Mouse (Mus musculus) left cerebral cortex, adult 8-10 months (tissue): Measurements from ENCODE around the gene Lsm4. TPM values are rescaled to one million over a fixed set of nuclear protein-coding genes. Genes with fewer than 3 reads are reported as not detected.

Experiments
- DNase-seq, 2 experiments: peaks; one replicate each; pipeline ENCODE4 v3.0.0; 2022; ENCODE audit warnings: low spot score in 2 of 2
- total RNA-seq, 4 experiments: library from RNA; stranded (reverse); gene quantifications; 2 replicates each; pipeline ENCODE4 v1.2.4; 2022

Lsm4 gene
- total RNA-seq, 4 experiments from 2014 or later = 61.5 to 65.0 (median 63.0) TPM

DNA sequence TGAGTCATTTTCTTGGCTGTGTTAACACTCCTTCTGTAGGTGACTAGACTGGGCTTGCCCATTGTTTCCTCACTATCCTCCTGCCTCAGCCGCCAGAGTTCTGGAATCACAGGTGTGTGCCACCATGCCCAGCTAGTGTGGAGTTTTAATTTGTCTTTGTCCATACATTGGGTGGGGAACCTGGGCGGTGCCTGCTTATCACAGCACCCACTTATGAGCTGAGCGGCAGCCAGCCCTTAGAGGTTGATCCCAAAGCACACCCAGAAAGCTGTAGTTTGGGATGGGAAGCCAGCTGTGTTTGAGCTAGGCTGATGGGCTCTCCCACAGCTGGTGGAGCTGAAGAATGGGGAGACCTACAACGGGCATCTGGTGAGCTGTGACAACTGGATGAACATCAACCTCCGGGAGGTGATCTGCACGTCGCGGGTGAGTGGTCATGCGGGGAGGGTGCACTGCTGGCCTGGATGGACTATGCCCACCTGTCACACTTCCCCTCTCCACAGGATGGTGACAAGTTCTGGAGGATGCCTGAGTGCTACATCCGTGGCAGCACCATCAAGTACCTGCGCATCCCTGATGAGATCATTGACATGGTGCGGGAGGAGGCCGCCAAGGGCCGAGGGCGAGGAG, 4.5 kb downstream of the Lsm4 start:
- DNase-seq = no peak

DNA sequence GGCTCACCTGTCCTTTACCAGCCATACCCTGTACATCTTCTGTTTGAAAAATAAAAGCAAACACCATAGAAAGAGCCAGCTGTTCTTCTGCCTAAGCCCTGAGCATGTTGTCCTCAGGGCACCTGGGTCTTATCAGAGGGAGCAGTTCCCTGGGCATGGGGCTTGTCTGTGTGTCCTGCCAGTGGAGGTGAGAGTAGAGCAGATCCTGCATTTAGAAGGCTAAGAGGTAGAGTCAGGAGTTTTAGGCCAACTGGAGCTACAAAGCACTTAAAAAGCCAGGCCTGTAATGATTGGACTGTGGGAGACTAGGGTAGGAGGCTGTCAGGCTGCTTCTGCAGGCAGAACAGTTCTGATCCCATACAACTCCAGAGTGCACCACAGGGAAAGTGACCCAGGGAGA, 5.6 kb downstream of the Lsm4 start:
- no peak for DNase-seq

- no peak for DNase-seq
Observed at GRCm38 (mm10) chr8:70679404-70679803, 6.4 kb downstream of the Lsm4 start.

DNA sequence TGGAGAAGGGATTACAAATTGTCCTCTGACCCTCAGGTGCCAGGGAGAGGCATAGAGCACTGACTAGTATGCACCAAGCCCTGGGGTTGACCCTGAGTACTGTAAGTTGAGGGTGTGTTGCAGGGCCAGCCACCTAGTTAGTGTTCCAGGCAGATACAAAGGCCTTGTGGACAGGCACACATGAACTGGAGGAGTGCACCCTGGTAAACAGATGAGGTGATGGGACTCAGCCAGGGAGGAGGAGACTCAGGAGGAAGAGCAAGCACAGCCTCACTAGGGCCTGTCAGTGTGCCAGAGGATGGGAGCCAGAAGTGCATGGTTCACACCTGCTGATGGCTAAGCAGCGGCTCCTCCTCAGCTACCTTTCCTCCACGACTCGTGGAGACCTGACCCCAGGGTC, 7.0 kb downstream of the Lsm4 start:
- no peak for DNase-seq

GRCm38 (mm10) chr8:70681410-70681809, 8.4 kb downstream of the Lsm4 start:
- no peak for DNase-seq

- peak in 1 of 2 experiments; percentile 82 for DNase-seq
Observed at GRCm38 (mm10) chr8:70682193-70682592, 9.1 kb downstream of the Lsm4 start.

DNA sequence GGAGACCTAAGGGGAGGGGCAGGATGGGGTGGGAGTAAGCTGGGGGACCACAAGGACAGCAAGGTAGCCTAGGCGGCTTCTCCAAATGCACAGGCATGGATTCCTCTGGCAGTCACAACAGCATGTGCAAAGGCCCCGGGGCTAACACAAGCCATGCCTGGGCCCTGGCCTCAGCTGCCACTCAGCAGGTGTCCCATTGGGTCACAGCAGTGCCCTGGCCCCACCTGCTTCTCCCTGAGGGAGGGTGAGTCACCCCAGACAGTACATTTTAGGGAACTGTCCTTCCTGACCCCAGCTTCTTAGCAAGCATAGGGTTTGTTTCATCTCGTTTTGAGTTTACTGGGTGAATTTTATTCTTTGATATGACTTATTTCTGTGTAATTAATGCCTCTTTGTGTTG, 9.6 kb downstream of the Lsm4 start:
- DNase-seq = no peak

GRCm38 (mm10) chr8:70684291-70684690, 11.2 kb downstream of the Lsm4 start:
- peak in 1 of 2 experiments; percentile 95 for DNase-seq

- DNase-seq = no peak
Observed at GRCm38 (mm10) chr8:70687576-70687975, 14.5 kb downstream of the Lsm4 start.

GRCm38 (mm10) chr8:70688136-70688535, 15.1 kb downstream of the Lsm4 start:
- no peak for DNase-seq

DNA sequence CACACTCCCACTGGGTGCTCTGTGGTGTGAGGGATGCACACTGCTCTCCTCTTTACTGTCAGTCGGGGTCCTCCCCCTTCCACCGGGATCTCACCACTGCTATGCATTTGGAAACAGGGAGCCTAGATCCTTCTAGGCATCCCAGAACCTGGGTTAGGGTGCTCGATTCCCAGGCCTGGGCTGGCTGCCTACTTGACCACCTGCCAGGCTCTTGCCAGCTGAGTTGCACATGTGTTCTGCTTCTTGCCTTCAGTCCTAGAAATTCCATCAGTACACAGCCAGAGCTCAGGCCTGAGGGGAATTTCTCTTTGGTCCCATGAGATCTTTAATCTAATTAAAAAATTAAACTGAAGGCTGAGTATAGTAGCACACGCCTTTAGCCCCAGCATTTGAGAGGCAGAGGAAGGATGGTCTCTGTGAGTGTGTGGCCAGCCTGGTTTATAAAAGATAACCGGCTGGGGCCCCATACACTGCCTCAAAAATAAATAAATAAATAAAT, 16.9 kb downstream of the Lsm4 start:
- no peak for DNase-seq

GRCm38 (mm10) chr8:70691230-70691629, 18.2 kb downstream of the Lsm4 start:
- no peak for DNase-seq

DNA sequence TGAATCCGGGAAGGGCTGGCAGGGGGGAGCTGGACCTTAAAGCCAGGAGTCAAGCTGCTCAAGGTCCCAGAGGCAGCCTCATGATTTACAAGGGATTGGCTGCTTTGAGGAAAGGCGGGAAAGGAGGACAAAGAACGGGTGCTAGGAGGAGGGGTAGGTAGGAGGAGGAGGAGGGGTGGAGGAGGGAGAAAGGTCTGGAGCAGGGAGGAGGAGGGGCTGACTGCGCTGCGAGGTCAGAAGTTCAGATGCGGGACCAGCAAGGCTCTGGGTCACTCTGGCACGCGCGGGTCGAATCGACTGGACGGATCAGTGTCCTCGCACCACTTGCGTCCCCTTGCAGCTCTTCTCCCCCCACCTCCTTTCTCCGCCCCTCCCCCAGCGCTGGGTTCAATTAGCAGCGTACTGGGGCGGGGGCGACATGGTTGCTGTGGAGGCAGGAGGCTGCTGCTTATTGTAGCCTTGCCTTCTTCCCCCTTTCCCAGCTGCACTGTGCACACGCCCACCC, 18.7 kb downstream of the Lsm4 start:
- no peak for DNase-seq

- DNase-seq = no peak
Observed at GRCm38 (mm10) chr8:70693636-70694035, 20.6 kb downstream of the Lsm4 start.

GRCm38 (mm10) chr8:70695318-70696018, 22.4 kb downstream of the Lsm4 start:
- DNase-seq = no peak

- no peak for DNase-seq
Observed at GRCm38 (mm10) chr8:70696019-70696885, 23.2 kb downstream of the Lsm4 start.

GRCm38 (mm10) chr8:70696946-70697345, 23.9 kb downstream of the Lsm4 start:
- DNase-seq = no peak

DNA sequence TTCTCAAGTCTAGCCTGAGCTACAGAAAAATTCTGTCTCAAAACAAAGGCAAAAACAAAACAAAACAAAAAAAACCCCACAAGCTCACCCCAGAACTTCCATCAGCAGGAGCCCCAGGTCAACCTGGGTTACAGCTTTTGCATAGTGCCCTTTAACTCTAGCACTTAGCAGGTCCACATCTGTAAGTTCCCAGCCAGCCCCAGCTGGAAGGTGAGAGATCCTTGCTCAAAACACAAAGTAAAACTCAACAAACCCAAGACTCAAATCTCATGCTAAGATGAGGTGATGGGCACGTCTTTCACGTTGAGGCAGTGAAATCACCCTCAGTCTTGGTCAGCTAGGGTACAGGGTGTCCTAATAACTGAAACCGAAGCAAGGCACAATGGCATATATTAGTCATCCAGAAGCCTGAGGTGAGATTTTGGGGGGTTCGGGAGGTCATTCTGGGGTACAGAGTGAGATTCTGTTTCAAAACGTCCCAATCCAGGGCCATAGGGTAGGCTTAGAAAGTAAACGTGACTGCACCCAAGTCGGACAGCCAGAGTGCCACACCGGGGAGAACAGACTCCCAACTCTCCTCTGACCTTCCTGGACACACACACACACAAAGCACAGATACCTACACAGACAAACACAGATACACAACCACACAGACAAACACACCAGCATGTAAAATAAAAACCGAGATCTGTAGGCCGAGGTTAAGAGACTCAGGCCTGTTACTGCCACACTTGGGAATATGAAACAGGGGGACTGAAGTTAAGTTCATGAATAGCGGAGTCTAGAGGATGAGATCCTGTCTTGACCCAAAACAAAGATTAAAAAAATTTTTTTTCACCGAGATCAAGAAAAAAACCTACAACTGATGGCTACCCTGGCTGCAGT, 24.6 kb downstream of the Lsm4 start:
- DNase-seq = no peak

DNA sequence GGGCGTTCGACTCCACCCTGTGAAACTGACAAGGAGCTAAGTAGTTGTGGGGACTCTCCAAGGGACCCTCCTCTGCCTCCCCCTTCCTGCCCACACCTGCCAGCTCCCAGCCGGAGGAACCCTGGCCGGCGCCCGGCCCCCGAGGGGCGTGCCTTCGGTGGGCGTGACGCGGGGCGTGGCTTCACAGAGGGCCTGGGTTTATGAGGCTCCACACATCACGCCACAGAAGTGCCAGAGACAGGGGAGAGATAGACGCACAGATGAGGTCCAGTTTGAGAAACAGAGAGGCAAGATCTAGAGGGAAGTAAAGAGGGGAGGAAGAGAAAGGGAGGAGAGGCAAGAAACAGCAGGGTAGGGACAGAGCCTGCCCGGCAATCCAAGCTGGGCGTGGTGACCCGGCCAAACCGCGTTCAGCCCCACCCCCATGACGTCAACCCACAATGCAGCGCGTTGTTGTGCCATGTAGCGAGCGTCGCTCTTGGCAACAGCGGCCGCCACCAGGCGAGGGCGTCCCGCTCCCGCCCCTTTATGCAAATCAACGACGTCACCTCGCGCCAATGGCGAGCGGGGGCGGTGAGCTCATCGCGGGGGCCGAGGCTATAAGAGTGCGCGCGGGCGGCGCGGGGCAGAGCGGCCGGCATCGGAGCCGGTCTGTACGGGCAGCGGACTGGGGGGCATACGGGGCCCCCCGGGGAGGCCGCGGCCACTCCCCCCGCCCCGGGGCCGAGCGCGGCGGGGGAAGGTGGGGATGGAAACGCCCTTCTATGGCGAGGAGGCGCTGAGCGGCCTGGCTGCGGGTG, 25.5 kb downstream of the Lsm4 start, which contains the start of gene Jund:
Jund (plus strand) TSS at position 640 of the 800 bp plus-strand sequence.
- DNase-seq = peak; percentile 97 to 98
